Mouse (Mus musculus) left cerebral cortex, adult 8-10 months (tissue): ENCODE measurements around the gene Kctd11. TPM values are rescaled to one million over a fixed set of nuclear protein-coding genes. Genes with fewer than 3 reads are reported as not detected.
"Not testable (repeated sequence)": the region's sequence is repeated elsewhere in the genome, so short reads cannot be mapped to it uniquely, and the experiment has no call there.

ENCODE experiments used
- DNase-seq, 2 experiments: peaks; one replicate each; pipeline ENCODE4 v3.0.0; 2022; ENCODE audit warnings: low spot score in 2 of 2
- total RNA-seq, 4 experiments: library from RNA; stranded (reverse); gene quantifications; 2 replicates each; pipeline ENCODE4 v1.2.4; 2022

Kctd11 gene
- total RNA-seq: 1 to 10 TPM; 1.0 to 2.0 (median 1.2) TPM

DNA sequence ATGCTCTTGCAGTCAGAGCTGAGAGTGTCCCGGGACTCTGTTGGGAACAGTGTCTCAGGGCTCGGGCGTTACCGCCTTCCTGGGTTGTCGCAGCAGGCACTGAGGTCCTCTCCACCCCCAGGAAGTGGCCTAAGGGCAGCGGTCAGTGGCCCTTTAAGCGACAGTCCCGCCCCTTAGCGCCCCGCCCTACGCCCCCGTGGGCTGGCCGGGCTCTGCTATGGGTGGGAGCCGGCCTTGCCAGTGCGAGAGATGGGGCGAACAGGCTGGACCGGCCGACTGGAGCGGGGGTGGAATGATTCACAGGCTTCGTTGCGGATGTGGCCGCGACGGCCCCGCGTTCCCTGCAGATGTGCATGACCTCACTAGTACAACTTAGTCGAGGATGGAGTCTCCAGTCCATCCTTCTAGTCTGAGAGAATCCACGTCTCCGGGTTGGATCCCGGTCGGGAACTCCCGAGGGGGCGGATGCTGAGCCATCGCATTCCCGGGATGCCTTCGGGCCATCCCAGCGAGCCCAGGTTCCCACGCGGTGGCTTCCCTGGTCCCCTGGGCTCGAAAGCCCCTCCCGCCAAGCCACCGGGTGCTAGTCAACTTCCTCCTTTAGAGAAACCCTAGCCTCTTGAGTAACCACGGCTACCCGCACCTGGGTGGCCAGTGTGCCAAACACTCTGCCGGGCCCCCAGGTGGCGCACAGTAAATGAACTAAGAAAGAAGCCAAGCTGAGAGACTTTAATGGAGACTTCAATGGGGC is at the start of gene Kctd11:
TSS of gene Kctd11 (minus strand) at position 554 of the 751 bp plus-strand sequence.
- DNase-seq: peak; percentile 49 to 65

GRCm38 (mm10) chr11:69930176-69930575 is 49.0 kb upstream of the Kctd11 start:
- not testable (repeated sequence) for DNase-seq

- DNase-seq: no peak
These were observed 48.5 kb upstream of the Kctd11 start for GRCm38 (mm10) chr11:69929712-69930111.

GRCm38 (mm10) chr11:69927501-69927900 is 46.3 kb upstream of the Kctd11 start:
- no peak for DNase-seq

DNA sequence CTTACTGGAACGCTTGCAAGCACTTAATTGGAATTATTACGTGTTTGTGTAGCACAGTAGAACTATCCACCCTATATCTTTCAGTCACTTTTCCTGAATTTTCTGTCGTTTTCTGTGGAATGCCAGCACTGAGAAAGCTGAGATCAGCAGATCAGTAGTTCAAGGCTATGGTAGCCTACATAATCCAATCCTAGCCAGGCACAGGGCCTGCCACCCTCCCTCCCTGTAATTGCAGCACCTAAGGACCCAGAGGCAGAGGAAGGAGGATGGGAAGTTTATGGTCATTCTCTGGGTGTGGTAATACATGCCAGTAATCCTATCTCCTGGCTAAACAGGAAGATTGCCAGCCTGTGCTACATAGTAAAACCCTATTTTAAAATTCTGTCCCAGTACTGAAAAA is 41.6 kb upstream of the Kctd11 start:
- DNase-seq: no peak

GRCm38 (mm10) chr11:69922012-69922756 is 41.0 kb upstream of the Kctd11 start:
- DNase-seq: no peak

DNA sequence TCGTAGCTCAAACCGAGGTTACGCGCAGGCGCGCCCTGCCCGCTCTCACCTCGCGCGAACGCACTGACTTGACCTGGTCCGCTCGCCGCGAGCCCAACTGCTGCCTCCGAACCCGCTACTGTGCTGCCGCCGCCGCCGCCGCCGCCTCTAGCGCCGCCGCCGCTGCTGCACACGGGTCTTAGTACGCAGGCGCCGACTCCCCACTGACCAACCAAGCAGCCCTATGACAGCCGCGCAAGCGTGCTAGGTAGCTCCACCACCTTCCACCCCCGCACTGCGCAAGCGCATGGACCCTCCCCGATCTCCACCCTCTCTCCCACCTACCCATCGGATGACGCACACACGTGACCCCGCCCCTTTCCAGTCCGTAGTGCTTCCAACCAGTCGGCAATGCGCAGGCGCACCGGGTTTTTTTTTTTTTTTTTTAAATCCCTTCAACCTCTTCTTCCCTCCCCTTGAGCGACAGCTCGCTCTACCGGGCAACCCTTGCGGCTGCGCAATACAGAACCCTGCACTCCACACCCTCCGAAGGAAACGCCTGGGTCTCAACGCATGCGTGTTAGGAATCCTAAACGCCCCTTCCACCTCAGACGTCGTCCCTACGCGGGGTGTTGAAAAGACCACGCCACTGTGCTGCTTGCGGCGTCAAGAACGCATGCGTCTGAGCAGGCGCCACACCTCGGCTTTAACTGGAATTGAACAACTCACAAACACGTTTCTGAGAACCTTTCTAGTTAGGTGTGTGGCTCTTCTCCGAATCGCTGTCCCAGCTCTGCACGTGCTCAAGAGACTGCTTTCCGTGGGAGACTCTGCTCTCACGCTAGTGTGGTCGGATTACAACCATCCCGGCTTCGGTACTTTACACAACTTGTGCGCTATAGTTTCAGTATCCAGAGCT is 40.2 kb upstream of the Kctd11 start, which contains the start of gene Eif5a:
TSS of gene Eif5a (minus strand) at position 845 of the 898 bp plus-strand sequence.
- peak; percentile 99 to 100 for DNase-seq

DNA sequence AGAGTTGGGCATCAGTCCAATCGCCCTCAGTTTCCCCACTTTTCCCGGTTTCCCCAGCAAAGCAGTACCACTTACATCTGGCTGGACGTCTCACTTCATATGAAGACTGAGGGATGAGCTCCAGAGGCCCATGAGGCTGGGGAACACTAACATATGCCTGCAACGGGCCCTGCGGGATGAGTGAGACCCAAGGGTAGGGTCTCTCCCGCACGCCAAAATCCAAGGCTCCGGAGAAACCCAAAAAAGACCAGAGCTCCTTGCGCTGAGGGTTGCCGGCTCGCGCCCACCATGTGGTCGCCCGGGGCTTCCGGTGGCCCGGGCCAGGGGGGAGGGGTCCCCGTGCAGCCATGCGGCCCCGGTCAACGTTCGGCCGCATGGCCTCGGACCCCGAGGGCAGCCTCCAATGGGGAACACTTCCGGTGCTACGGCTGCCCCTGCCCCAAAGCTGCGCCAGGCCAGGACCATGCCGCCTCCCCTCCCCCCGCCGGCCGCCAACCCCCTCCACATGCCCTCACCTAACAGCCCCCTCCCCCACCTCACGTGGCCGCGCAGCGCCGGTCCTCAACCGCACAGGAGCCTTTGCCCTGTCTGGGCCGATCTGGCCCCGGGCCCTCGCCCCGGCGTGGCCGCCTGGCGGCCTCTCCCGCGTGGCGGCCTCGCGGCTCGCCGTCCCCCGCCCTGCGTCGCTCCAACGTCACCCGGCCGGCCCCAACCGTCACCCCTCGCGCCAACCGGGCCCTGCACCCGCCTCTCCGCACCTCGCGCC is 39.2 kb upstream of the Kctd11 start:
- peak in 1 of 2 experiments; percentile 44 for DNase-seq

DNA sequence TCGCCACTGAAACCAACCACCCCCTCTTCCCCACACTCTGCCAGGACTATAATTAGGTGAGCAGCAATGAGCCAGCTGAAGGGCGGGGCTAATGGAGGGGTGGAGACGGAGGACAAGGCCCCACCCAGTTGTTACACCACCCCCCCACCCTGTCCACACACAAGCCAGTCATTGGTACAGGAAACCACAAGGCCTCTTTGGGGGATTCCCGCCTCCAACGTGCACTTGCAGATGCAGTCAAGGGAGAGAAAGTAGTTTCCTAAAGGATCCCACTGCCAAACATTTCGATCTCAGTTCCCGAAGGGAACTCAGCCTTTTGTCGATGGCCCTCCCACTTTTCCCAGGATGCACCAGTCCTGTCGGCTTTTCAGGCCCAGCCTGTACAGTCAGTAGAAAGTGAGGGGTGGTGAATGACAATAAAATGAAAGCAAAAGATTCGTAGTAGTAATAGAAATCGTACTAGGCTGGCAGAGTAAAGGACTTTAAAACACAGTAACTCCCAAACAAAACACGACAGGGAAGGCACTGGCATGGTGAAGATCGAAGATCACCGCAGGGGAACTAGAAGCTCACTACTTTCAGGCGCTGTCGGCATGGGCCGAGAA is 38.6 kb upstream of the Kctd11 start:
- DNase-seq: no peak

DNA sequence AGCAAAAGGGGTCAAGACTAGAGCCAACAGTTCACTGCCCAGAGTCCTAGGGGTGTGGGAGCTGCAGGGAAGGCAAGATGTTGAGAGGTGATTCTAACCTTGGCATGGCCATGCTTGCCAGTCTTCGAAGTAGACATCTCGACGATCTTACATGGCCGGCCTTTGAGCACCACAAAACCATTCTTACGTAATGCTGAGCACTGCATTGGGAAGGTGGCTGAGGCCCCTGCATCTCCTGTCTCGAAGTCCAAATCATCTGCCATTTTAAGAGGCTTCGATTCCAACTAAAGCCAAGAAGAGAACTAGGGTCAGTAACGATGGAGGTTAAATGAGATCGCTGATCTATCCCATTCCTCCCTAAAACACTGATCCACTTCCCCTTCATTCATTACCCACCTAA is 37.8 kb upstream of the Kctd11 start:
- no peak for DNase-seq

DNA sequence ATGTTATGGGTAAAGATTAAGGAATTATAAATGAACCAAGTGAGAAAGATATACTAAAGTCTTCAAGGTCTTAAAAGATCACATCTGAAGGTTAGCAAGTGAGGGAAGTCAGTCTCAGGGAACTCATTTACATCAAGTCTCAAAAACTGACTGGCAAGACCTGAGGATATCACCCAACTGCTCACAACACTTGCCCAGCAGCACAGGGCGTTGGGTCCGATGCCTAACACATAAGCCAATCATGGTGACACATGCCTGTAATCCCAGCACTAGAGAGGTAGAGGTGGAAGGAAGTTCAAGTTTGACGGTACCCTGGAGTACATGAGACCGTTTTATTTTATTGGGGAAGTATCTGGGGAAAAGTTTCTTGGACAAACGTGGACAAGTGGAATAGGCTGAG is 36.9 kb upstream of the Kctd11 start:
- DNase-seq: no peak

GRCm38 (mm10) chr11:69917379-69917948 is 36.3 kb upstream of the Kctd11 start:
- no peak for DNase-seq

DNA sequence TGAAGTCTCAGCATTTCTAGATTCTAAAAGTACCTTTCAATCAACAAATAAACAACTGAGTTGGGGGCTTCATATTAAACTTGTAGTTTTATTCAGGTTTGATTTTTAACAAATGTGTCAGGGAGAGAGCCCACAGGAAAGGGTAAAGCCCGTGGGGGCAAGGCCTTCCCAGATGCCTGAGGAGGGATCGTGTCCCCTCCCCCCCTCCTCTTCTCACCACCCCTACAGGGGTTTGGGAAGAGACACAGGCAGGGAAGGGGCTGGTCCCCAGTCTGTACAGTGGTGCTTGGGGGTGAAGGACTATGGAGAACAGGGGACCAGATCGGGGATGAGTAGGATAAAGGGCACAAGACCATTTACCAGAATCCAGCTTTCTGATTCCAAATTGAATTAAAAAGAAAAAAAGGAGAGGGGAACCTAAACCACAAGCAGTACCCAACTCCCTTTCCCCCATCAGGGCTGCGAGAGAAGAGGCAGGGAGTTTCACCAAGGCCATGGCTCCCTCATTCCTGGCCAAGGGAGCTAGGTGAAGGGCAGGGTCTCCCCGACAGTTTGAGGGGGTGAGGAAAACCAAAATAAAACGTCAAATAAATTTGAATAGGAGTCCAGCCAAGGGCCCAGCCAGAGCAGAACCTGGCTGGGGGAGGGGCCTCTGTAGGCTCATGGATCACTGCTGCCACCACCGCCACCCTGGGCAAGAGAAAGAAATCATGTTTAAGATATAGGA is 35.6 kb upstream of the Kctd11 start:
- not testable (repeated sequence) for DNase-seq

DNA sequence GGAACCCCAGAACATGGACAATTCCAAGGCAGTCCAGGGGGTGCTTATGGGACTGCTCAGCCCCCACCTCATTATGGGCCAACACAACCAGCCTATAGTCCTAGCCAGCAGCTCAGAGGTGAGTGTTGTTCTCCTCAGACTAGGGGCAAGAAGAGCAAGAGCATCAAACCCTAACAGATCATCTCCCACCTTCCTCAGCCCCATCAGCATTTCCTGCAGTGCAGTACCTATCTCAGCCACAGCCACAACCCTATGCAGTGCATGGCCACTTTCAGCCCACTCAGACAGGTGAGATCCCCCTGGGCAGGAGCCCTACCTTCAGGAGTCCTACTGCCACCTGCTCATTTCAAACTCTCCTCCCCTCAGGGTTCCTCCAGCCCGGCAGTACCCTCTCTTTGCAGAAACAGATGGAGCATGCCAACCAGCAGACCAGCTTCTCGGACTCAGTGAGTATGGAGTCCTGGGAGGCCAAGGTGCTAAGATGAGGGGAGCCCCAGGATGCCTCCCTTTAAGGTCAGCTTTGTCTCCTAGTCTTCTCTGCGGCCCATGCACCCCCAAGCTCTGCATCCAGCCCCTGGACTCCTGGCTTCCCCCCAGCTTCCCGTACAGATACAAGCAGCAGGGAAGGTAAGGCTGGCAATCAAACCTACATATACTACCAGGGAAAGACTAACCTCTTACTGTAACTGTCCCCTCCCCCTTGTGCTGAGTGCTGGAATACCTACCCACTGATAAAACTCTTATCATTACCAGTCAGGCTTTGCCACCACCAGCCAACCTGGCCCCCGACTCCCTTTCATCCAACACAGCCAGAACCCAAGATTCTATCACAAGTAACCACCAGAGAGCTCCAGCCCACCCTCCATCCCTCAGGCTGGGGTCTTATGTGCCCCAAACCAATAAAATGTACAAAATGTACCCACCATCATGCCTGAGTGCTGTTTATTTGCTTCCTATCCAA is 34.7 kb upstream of the Kctd11 start:
- no peak for DNase-seq

DNA sequence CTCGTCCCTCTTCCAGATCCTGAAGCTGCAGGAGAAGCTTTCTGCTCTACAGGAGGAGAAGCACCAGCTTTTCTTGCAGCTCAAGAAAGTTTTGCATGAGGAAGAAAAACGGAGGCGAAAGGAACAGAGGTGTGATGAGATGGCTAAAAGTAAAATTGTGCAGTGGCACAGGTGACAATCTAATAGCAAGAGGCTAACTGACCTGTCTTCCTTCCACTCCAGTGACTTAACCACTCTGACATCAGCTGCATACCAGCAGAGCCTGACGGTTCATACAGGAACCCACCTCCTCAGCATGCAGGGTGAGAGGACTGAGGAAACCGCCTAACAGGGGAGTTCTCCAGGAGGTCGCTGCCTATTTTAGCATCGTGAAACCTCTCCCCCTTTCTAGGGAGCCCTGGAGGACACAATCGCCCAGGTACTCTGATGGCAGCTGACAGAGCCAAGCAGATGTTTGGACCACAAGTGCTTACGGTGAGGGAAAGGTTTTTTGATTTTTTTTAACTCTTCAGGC is 33.8 kb upstream of the Kctd11 start:
- DNase-seq: no peak

GRCm38 (mm10) chr11:69914372-69914764 is 33.2 kb upstream of the Kctd11 start:
- no peak for DNase-seq

DNA sequence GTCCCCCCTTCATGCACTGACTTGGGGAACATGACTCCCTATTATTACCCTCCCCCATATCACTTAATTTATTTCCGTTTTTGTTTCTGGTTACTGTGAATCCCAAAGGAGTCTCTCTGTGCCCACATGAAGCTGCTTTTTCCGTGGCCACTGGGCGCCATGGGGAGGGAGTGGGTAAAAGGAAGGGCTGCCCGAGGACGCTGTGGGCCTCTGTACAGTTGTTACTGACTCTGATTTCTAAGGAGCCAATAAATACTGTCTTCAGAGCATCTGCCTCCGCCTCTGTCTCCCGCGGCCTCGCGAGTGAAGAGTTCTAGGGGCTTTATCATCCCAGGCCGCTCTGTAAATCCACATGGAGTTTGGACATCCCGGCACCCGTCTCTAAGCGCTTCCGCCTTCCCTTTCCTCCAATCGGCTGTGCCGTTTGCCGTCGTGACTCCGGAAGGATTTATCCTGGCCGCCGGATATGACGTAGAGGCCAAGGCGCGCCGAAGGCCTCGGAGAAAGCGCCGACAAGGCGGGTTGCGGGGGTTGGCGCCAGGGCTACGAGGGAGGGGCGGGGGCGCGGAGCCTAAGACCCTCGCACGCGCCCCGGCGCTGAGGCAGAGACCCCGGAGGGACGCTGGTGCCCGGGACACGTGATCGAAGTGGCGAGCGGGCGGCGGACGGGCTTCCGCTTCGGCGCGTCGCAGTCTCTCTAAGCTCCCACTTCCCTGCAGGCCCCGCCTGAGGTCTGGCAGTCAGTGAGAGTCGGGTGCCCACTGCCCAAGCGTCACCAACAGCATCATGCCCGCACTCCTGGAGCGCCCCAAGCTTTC is 32.6 kb upstream of the Kctd11 start, which contains the start of gene Gps2:
TSS of gene Gps2 (plus strand) at position 335 of the 818 bp plus-strand sequence.
- DNase-seq: peak; percentile 90
